Mouse (Mus musculus) megakaryocyte, embryonic 14.5 days (primary cell): ENCODE results near the gene Nxph1.

Experiments
- FLI1 ChIP-seq: IDR thresholded peaks from 2 replicates; pipeline ENCODE4 v1.6.1; 2012; ENCODE audit warnings: low read length, inconsistent platforms, mixed read lengths
- GATA1 ChIP-seq: IDR thresholded peaks from 3 replicates; pipeline ENCODE4 v1.6.1; 2012; ENCODE audit warnings: mixed read lengths, low read length, inconsistent platforms, borderline replicate concordance

GRCm38 (mm10) chr6:8935241-8935640, 13.0 kb upstream of the Nxph1 start:
- TF ChIP-seq GATA1 (no peak), FLI1 (no peak)
